Mouse (Mus musculus) liver, adult 10 weeks (tissue): Measurements from ENCODE around the gene Smim15. TPM values are rescaled to one million over a fixed set of nuclear protein-coding genes. Genes with fewer than 3 reads are reported as not detected.

Source experiments
- polyA plus RNA-seq: library from polyadenylated mRNA; stranded (reverse); fragments of 350-450 nt; fragmentation: Illumina TruSeq; extraction: RNeasy Lipid Tissue Mini Kit (QIAGEN cat#74804); gene quantifications from one replicate; pipeline ENCODE4 v1.2.3, GENCODE M21; 2014; ENCODE audit warnings: low read depth, low replicate concordance

Gene Smim15
- 57.1 TPM for polyA plus RNA-seq

DNA sequence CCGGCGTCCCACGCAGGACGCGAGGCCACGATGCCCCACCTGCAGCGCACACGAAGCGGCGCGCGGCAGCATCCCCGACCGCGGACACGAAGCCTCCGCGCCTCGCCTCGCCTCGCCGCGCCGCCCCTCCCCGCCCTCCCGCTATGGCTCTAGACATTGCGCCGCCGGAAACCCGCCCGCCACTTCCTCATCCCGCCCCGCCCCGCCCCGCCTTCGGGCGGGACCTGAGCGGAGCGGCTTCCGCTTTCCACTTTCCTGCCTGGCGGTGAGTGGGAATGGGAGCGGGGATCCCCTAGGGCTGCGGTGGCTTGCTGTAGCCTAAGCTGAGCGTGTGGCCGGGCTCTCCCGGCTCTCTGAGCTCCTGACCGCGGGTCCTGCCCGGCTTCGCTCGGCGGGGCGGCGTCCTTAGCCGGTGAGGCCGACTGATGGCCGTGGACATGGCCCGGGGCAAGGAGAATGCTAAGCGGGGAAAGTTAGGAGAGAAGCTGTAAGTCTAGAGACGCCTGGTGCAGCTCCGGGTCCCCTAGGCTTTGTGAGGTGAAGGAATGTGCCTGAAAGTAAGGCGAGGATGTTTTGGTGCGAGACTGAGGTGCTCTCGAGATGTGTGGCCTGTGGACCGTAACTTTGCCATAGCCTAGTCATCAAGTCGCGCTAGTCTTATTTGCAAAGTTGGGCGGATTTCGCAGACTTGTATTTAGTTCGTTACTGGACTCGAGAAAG is at the start of gene Smim15:
Smim15 (plus strand) TSS at position 225 of the 720 bp plus-strand sequence.

Other genes starting within 250 kb of the Smim15 start
- 49.1 TPM for gene Ndufaf2, start 114.2 kb downstream of the Smim15 start, polyA plus RNA-seq
- gene Ercc8, start 114.3 kb downstream of the Smim15 start, polyA plus RNA-seq = 2.8 TPM
- gene Elovl7, start 170.0 kb downstream of the Smim15 start, polyA plus RNA-seq = 0.93 TPM